Mouse (Mus musculus) thymus, adult 2 months (tissue): ENCODE measurements around the gene Rab3c.

Experiments used
- CTCF ChIP-seq: fragments of 200-500 bp; IDR thresholded peaks from 2 replicates; pipeline ENCODE4 v1.5.1; 2012; ENCODE audit warnings: mild to moderate bottlenecking, control low read depth, low read length, moderate library complexity, borderline replicate concordance; ENCODE audit not compliant: control insufficient read depth, poor library complexity, insufficient read depth; ENCODE audit errors: extremely low read depth
- POLR2A ChIP-seq: fragments of 200-500 bp; IDR thresholded peaks from 2 replicates; pipeline ENCODE4 v1.6.1; 2012; ENCODE audit warnings: mild to moderate bottlenecking, low read length, control low read depth, moderate library complexity; ENCODE audit not compliant: control insufficient read depth, poor library complexity, insufficient read depth; ENCODE audit errors: extremely low read depth

GRCm38 (mm10) chr13:110169152-110169551 lies 111.6 kb downstream of the Rab3c start:
- no peak for TF ChIP-seq CTCF
- TF ChIP-seq POLR2A = no peak
